Mouse (Mus musculus): ENCODE results near the gene Gm9857.

Gm9857 gene

DNA sequence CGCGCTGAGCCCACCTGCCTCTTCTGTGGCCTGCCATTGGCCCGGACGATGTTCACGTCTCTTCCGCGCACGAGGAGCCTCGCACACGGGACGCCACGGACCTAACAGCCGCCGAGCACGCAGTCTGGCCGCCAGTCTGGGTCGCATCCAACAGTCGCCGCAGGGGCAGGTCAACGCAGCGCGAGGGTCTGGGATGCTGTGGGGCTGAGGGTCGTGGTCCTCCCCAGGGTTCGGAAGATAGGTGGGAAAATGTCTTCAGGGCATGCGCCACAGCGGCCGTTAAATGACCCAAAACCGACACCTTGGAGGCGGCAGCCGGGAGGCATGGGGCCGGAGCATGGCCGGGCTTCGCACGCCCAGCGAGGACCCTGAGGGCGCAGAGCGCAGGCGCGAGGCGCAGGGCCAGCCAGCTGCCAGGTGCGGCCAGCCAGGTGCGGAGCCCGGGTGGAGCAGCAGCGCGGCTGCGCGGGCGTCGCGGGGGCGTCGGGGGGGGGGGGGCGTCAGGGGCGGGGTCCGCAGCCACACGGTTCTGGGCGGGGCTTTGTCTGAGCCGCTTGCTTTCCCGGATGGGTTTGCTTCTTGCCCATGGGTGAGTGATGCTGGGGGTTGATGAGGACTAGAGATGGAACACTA is at the start of gene Gm9857:
Gene Gm9857, minus strand, starts transcription at position 445 of the 633 bp plus-strand sequence.
- DNase-seq = peak; percentile 16

DNA sequence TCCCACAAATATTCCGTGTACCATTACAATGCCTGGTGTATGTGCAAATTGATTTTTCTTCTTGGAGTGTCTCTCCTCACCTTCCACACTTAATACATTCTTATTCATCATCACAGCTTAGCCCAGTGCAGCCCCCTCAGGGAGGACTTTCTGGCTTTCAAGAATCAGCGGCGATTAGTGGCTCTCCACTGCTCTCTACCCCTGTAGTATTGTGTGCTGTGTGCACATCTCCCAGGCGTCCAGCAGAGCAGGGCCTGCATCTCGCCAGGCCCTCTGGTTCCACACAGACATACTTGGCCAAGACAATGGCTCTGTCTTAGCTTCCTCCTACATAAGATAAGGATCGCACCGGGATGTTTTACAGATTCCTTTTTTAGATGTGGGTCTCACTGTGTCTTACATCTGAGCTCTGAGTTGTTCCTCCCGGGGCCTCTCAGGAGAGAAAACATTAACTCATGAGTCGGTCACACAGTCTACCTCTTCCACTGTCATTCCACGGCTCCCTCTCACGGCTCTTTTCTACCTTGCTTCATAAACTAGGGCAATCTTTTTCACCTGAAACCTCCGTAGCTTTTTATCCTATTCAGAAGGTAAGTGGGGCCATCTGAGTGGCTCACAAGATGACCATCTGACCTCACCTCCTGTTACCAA is 46.9 kb upstream of the Gm9857 start:
- no peak for DNase-seq

DNA sequence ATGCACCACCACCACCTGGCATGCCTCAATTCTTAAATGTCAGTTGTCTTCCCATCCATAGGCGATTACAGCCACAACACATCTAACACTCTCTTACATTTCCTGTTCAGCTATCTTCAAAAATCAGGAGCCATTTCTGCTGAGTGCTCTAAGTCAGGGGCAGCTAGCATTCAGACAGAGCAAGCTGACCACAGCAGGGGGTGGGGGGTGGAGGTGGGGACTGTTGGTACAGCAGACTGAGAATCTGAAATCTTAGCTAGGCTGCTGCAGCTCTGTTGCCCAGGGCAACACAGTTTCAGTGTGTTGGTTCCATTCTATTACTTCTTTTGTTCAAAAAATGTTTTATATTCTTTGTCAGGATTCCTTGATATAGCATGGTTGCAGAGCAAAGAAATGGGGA is 46.3 kb upstream of the Gm9857 start:
- no peak for DNase-seq

DNA sequence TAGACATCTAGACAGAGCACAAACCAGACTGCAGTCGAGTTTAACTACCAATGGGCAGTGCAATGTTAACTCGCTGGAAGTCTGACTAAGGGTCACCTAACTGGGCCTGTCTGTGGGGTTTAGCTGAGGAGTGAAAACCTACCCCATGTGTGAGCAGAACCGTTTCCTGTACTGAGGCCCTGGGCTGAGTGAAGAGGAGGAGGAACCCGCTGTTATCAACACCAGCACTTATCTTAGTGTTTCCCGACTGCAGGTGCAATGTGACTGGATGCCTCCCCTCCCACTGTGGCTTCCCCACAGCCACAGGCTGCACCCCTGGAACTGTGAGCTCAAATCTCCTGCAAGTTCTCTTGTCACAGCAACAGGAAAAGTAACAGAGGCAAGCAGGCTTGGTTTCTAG is 43.7 kb upstream of the Gm9857 start:
- DNase-seq = no peak

DNA sequence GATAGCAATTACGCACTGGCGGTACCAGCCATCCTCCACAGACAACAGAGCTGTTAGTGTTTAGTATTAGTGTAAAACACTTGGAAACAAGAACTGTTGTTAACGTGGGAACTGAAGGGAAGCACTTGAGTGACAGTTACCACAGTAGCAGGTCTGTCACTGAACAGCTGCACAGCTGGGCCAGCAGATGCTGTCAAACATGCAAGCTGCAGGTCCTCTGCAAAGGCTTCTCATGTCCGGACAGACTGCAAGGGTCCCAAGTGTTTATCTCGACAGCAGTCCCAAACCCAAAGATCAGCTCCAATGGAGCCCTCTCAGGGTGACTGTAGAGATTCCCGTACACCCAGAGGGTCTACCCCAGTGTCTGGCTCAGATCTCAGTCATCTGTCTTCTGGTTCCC is 41.7 kb upstream of the Gm9857 start:
- DNase-seq = no peak

DNA sequence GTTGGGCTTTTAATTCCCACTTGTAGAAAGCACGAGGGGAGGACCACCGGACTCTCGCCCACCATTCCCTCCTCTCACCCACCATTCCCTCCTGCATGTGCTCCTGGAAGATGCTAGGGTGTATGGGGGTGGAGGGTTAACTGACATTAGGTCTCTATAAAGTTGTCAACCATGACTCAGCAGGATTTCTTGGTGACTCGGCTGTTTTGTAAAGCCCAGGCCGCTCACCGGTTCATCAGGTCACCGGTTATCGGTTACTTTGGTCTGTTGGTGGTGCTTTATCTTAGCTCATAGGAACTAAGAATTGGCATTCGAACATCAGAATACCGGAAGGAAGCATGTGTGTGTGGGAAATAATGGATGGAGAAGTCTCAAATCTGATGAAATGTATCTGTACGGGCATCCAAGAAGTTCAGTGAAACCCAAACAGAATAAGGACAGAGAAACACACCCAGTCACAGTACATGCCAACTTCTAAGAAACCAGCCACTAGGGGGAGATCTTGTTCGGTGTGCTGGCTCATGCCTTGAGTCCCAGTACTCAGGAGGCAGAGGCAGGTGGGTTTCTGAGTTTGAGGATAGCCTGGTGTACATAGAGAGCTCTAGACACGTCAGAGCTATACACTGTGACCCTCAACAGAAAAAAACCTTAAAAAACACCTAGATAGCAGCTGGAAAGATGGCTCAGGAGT is 37.2 kb upstream of the Gm9857 start:
- DNase-seq = no peak

DNA sequence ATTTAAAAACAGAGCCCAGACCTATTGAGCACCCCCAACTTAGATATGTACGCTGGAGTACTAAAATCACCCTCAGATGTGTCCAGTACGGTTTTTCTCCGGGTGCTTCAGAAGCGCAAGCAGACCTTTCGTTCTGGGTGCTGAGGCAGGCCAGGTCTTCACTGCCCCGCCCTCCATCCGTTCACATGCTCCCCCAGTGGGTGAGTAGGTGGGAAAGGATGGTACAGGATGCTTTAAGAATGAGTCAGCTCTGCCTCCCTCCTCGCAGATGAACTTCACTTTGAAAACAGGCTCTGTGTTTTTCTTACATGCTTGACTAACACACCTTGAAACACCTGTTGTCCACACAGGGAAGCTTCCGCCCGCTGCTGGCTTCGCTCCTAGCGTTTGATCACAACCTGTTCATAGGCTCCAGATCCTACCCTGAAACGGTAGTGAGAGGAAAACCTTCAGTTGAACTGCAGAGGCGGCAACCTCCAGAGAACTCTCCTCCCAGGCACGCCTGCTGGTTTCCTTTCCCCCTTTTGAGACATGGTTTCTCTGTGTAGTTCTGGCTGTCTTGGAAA is 34.8 kb upstream of the Gm9857 start:
- no peak for DNase-seq

DNA sequence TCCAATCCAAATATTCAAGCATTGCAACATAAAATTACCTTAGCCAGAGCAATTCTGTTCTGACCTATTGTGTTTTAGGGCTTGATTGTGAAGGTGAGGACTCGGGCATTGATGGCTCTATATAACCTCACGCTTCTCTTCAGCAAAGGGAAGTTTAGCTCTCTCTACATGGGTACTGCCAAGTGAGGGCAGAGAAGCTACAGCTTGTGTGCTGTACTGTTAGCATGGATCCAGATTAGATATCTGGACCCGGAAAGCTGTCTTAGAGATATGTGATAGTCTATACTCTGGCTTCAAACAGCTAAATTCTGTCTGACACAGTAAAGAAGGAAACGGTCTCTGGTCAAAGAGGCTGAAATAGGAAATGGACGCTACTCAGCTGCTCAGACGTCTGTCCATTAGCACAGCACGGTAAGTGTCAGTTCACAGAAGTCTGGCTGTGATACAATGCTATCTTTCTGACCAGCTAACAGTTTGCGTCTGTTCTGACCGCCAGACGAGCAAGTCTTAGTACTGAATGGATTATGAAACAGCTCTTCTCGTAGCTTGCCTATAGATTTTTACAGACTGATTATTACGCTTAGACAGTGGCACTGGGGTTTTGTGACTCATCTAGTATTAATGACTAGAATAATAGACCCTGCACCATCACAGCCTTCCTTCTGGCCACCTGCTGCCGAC is 33.9 kb upstream of the Gm9857 start:
- no peak for DNase-seq

DNA sequence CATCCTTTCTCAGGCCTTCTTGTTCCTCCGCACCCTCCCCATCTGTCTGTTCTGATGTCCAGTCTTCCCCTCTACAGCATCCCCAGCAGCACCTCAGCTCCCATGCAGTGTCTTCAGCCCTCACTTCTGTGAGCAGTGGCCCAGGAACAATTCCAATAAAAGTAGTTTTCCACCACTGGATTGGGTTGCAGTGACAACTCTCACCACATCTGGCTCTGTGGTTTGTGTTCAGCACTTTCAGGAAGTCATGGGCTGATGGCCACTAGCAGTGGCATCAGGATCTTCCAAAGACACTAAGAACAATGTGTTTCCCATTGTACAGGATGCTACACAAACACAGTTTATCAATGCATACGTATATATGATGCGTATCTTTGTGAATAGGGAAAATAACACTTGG is 25.8 kb upstream of the Gm9857 start:
- no peak for DNase-seq

DNA sequence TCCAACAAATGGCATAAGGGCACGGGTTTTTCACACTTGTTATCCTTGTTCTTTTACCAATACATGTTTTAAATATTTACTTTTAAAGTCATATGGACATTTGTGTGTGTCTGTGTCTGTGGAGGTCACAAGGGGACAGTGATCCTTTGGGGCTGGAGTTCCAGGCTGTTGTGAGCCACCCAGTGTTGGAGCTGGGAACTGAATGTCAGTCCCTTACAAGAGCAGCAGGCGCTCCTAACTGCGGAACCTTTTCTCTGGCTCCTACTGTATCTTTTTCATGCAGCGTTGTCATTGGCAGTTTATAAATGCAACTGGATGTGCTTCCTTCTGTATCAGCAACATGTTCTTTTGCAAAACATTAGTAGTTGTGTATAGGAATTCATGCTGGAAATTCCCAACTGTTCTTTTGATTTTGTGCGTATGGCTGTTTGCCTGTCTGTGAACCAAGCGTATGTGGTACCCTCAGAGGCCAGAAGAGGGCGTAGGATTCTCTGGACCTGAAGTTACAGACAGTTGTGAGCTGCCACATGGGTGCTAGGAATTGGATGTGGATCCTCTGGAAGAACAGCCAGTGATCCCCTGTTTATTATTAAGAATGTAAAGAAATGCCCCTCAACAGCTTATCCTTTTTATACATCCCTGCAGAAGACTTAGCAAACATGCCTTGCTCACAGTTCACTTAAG is 24.3 kb upstream of the Gm9857 start:
- no peak for DNase-seq

DNA sequence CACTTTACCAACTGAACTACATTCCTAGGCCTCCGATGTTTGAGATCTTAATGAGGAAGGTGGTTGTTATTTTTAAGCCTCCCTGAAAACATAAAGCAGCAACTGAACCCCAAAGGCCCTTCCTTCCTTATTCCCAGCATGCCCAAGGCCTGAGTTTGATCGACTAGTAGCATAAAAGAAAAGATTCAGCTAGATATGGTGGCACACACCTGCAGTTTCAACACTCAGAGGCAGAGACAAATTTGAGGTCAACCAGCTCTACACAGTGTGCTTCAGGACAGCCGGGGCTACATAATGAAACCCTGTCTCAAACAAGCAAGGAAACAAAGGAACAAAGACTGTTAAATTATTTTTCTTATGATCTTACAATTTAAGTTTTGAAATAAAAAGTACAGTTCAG is 23.5 kb upstream of the Gm9857 start:
- no peak for DNase-seq

DNA sequence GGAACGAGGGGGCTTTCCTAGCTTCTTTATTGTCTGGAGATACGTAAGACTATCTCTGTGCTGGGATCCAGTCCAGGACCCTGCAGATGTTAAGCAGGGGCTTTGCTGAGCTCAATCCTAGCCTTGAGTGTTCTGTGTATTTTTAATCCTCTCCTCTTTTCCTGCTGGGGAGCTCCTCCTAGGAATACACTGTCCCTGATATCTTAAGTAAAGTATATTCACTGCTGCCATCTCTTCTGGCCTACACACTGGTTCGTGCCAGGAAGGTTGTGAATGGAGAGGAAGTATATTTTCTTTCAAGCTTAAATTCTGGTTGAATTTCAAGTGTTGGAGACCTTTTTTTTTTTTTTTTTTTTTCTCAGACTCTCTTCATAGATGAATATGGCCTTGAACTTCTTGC is 23.0 kb upstream of the Gm9857 start:
- DNase-seq = no peak

DNA sequence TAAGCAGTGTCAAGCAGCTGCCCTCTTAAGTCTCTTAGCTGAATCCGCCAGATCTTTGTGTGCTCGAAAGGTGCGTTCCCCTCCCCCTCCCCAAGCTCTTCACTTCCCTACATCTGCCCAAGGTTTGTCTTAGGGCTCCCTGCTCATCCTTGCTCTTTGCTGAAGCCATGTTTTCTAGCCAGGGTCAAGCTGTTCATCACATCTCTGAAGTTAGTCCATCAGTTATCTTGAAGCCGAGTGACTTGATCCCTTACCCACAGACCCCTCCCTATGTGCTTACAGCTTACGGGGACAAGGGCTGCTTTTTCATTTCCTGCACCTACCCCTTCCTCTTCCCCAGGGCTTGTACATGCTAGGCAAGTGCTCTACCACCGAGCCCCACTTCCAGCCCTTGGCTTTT is 21.4 kb upstream of the Gm9857 start:
- DNase-seq = no peak

DNA sequence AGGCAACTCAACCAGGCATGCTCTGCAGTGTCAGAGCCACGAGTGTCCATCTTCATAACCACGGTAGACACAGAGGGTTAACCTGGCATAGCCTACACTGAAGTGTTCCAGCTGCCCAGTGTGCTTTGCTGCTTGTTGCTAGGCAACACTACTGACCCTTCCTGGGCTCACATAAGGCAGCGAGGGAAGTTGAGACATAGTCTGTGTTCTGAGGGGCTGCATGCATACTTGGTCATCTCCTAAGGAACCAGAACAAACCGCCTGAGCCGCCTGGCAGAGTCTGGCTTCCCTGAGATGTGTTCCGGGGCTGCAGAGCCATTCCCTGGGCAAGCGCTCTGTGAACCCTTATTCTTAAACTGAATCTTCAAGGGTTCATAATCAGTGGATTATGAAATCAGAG is 21.0 kb upstream of the Gm9857 start:
- DNase-seq = no peak

DNA sequence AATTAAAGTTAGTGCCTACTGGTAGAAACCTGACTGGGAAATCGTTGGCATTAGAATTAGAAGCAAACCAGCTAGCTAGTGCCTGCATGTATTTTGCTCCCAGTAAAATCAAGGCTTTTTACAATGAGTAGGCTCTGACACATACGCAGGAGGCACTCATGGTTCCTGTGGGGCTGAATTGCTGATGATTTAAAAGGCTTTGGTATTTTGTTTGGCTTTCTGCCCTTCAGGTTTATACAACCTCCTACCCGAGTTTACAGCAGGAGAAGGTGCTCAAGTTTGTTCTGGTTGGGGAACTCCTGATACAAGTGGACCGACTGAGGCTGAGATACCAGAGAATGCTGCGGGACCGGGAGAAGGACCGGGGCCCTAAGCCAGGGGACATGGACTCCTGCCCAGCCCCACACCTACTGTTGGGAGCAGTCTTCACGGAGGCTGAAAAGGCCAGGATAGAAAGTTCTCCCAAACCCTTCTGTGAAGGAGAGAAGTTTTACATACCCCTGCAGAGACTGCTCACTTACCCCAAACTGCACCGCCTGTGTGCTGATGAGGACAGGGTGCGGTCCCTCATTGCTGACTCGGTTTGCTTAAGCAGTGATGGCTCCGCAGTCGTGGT is 19.5 kb upstream of the Gm9857 start:
- DNase-seq = peak; percentile 17

DNA sequence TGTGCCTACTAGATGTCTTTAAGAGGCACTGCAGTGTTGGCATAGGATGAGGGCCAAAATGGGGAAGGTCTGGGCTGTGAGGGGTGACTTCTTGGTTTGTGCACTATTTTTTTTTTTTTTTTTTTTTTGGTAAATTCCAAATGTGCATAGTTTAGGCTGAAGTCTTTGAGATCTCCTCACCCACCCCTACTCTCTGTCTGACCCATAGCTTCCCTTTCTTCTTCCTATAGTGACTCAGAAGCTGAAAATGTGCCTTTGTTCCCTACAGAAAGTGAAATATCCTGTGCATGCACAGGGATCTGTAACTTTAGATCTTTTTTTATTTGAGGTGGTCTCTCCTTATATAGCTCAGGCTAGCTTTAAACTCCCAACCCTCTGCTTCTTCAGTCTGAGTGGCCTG is 17.7 kb upstream of the Gm9857 start:
- DNase-seq = no peak

DNA sequence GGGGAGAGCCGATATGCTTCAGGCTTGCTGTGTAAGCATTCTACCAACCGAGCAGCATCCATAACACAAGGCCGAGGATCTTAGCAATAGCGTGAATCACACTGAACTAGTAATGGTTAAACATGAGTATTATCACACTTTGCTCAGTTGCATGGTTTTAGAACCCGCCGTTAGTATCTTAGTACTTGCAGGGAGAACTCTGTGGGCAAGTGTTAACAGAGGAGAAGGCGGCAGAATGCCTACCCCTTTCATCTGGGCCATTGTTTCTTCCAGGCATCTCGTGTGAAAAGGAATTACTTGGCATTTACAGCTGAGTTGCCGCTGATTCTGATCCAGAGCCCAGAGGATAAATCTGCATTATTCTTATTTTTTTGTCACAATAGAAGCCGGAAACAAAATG is 751 bp upstream of the Gm9857 start:
- no peak for DNase-seq

DNA sequence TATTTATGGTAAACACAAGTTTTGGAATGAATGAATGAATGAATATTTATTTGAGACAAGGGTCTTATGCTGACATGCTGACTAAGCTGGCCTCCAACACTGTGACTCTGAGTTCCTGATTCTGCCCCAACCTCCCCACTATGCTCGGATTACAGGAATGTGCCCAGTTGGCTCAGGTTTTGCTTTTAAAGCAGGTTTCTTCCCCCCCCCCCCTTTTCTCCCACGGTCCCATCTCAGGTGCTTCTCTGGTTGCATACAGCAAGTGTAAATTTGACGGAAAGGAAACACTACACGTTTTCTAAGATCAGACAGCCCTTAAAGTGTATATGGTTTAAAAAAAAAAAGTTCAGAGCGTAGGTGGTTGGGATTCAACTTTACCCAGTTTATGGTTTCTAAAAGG is 672 bp downstream of the Gm9857 start, which contains the start of gene Henmt1:
Gene Henmt1, plus strand, starts transcription at position 301 of the 400 bp plus-strand sequence.
- no peak for DNase-seq

DNA sequence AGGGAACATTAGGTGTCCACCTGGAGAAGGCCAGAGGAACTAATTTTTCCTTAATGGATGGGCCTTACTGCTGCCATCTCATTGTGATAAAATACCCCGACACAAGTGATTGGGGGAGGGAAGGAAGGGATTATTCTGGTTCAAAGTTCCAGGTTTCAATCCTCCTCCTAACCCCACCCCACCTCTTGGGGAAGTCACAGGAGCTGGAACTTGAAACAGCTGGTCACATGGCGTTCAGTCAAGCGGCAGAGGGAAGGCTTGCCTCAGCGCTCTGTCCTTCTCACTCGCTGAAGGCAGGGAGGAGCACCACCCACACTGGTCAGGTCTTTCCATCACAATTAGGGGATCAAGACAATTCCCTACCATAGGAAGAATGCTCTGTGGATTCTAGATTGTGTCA is 1.6 kb downstream of the Gm9857 start:
- DNase-seq = no peak

DNA sequence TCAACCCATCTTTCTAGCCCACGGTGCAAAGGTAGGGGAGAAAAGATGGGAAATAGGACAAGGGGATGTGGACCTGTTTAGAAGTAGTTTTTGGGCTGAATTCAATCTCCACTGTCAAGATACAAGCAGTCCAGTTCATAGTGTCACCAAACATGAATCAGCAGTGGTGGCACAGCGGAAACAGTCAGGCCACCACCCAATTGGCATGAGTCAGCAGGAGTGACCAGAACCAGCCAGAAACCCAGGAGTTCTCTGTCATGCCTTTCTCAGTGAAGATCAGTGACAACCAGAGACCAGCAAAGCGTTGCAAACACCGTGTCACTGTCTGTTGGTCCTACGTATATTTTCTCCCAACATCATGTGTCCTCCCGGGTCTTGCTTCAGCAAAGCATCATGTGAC is 6.7 kb downstream of the Gm9857 start:
- no peak for DNase-seq

DNA sequence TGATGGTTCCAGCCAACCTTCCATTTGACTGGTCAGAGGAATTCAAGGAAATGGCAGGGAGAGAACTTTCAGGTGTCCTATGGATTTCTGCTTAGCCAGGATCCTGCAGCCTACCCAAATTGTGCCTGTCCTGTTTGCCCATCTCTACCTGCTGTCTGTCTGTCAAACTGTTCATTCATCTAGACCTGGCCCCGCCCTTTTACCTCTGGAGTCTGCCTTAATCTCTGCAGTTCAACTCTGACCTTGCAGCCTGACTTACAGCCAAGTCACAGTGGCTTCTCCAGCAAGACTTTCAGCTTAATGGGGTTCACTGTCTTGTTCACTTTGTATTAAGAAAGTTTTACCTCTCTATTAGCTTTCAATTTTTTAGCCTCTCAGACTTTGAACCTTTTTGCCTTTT is 13.9 kb downstream of the Gm9857 start:
- DNase-seq = no peak

DNA sequence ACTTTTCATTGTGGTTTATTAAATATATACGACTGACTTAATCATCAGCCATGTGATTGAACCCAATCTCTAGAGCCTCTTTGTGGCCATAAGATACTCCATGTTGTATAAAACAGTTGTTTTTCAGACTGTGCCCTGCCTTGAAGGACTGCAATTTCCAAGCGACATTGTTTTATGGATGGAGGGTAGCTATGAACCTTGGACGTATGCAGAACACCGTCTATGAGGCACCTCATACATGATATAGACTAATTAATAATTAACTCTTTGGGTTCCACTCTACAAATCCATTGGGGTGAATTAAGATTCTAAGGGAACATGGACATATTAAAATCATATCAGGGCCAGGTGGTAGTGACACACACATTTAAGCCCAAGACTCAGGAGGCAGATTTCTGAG is 14.6 kb downstream of the Gm9857 start:
- no peak for DNase-seq
